Mouse (Mus musculus): Measurements from ENCODE around the gene Plppr3.

Gene Plppr3

DNA sequence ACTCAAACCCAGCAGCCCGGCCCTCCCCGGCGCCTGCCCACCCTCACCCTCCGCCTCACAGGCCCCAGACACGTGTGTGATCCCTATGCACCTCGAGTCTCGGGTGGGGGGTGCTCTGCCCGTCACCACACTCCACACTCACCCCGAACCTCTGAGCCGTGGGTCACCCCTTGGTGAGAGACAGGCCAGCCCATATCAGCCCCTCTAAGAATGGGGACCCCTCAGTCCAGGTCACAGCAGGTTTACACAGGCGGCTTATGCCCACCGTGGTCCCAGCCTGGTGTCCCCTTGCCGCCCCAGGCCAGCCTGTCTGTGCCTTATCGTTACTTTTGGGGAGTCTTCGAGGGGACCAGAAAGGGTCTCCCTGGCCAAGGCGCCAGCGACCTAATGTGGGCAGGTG, 54.8 kb downstream of the Plppr3 start:
- no peak for DNase-seq (ENCODE audit: low read depth, low spot score)

DNA sequence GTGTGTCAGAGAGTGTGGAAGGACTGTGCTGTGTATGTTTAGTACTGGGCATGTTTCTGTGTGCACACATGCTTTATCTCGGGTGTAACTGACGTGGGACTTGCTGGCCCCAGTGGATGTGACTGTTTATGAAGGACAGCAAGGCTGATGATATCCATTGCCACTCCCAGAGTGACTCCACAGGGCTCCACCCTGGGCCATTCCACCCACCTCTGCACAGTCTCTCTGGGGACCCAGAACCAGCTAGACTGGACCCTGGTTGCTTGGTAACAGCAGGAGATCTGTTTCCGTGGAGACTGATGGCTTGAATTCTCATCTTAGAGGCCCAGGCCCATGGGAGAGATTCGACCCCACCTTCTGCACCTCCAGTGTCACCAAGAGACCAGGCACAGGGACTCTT, 56.2 kb downstream of the Plppr3 start:
- DNase-seq (ENCODE audit: low read depth, low spot score) = no peak

DNA sequence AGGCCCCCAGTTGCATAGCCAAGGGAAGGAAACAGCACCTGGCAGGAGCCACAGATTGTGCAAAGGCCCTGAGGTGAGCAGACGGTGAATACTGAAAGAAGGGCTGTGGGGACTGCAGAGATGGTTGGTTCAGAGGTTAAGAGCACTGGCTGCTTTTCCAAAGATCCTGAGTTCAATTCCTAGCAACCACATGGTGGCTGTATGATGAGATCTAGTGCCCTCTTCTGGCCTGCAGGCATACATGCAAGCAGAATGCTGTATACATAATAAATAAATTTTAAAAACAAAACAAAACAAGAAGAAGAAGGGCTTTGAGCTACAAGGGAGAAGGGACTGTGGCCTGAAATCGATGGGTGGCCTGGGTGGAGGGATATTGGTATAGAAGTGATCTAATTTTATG, 57.3 kb downstream of the Plppr3 start:
- DNase-seq (ENCODE audit: low read depth, low spot score) = no peak

DNA sequence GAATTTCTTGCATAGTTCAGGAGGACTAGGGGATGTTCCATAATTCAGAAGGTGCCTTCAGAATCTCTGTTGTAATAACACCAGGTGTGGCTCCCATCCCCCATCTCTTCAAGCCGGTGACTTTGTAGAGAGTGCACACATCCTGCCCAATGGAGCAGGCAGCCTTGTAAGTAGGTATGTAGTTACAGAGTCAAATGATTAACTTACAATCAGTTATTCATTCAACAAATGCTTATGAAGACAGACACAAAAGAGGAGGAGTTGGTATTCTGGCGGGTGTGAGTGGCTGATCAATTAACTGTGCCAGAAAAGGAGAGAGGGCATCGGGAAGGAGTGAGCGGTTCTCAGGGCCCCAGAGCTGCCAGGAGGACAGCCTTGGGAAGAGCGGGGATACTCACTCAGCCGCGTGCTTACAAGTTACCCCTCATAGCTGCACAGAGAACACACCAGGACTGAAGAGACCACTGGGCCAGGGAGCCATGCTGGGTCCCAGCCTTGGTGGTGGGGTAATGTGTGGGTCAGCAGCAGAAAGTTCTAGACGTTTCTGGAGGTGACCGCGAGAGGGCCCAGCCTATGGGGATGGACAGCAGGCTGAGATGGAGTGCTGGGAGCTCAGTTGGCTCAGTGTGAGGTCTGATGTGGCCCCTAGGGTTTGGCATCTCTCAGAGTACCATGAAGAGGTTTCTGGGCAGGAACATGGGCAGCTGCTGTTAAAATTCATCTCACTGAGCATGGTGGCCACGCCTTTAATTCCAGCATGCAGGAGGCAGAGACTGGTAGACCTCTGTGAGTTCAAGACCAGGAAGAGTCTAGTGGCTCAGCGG, 58.6 kb downstream of the Plppr3 start:
- no peak for DNase-seq (ENCODE audit: low read depth, low spot score)

DNA sequence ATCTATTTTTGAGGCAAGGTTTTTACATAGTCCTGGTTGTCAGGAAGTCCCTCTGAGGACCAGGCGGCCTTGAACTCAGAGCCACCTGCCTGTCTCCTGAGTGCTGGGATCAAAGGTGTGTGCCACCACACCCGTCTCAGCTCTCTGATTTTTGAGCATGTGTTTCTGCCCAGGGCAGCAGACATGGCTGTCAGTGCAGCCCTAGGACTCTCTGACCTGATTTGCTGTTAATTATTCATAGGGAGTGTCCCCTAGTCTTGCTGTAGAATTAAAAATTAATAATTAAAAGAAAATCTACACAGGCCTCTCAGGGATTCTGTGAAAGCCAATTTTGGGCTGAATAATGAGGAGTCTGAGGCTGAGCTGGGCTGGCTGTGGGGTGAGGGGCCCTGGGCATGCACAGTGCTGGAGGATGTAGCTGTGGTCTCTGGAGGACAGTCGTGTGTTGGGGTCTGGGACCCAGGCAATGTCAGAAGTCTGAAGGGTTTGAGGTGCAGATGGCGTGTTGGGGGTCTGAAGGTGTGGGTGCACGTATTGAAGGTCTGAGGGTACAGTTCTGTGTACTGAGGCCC, 60.1 kb downstream of the Plppr3 start:
- no peak for DNase-seq (ENCODE audit: low read depth, low spot score)

DNA sequence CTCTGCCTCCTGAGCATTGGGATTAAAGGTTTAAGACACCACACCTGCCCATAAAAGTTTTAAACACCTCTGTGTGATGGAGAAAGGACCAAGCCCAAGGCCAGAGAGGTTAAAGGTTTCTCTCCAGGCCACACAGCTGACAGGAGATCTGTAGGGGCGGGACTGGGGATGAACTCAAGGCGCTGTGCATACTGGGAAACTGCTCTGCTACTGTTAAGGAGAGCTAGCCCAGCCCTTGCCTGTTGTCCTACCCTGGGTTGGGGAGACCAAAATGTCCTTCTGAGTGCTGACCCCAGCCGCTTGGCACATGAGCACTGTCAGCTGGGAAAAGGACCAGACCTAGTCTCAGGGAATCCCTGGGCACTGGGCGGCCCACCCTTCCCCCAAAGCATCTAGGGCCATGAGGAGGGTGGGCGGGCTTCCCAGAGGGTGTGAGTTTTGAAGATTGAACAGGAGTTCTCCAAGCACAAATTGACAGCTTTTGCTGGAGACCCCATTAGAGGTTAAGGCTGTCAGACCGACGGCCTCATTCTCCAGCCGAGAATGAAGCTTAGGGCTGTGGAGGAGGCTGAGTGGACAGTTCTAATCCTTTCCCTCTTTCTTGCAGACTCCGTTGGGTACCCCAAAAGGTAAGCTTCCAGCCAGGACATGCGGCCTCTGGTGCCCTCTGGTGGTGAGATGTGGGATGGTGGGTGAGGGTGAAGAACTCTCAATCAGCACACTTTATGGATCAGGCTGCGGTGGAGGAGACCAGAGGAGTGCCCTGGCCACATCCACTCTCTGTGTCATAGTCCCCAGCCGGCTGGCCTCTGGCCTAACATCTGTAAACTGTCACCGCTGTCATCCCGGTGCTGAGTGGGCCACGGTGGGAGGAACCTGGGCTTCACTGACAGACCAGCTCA, 62.4 kb downstream of the Plppr3 start:
- DNase-seq (ENCODE audit: low read depth, low spot score) = no peak

Data from WW6 (cell line).